Mouse (Mus musculus) spleen, adult 2 months (tissue): ENCODE measurements around the gene Ccdc173.

Experiments used
- CTCF ChIP-seq: fragments of 200-500 bp; IDR thresholded peaks from 2 replicates; pipeline ENCODE4 v1.5.1; 2011; ENCODE audit warnings: mild to moderate bottlenecking, inconsistent platforms; ENCODE audit not compliant: insufficient read depth, insufficient read length, insufficient replicate concordance; ENCODE audit errors: extremely low read depth
- POLR2A ChIP-seq: fragments of 200-500 bp; IDR thresholded peaks from 2 replicates; pipeline ENCODE4 v1.6.1; 2011; ENCODE audit warnings: low read depth, low read length, inconsistent platforms

- TF ChIP-seq CTCF: no peak
- no peak for TF ChIP-seq POLR2A
Observed at GRCm38 (mm10) chr2:69716483-69716882, 72.9 kb downstream of the Ccdc173 start.
